Mouse (Mus musculus): Measurements from ENCODE around the gene Hoxc8. TPM values are rescaled to one million over a fixed set of nuclear protein-coding genes. Genes with fewer than 3 reads are reported as not detected.
A peak's percentile ranks its signal among the peaks of the same experiment; 100 is the strongest.

Gene Hoxc8
- polyA plus RNA-seq, 1 experiment from 2014 or later, result 0.03 TPM

DNA sequence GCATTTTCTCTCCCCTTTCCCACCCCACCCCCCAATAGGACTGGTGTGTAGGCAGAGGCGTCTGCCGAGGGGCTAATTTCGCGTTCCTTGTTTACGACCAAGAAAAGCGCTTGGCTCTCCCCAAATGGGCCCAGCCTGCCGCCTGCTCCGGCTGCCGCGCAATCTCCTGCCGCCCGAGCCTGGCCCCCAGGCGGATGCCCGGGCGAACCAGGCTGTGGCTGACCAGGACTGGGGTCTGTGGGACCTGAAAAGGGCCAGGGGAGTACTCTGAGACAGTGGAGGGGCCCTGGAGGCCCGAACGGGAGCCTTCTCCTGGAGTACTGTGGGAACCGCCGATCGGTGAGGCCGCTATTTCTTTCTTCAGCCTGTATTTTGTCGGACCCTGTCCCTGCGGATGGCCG, 10.1 kb downstream of the Hoxc8 start:
- Histone ChIP-seq H3K27me3 (peaks cover 100% of the 10 kb centered on the region), H3K4me3 (replicated peaks) (no peak overlapping the region), H3K4me2 (peak overlapping the region; percentile 10; the same call in 1 of the 2 replicates), H3K9ac (no peak overlapping the region), H3K36me3 (replicated peaks) (no peaks in the 10 kb centered on the region), H3K9me3 (replicated peaks) (no peaks in the 10 kb centered on the region), H3K27ac (replicated peaks) (no peak overlapping the region), H3K4me1 (replicated peaks) (peaks cover 5% of the 10 kb centered on the region)
- ATAC-seq (ENCODE audit: insufficient read depth), result no peak
- 8% methylated on average over 24 of the region's 24 CpGs for WGBS (ENCODE audit: insufficient replicate concordance)

GRCm38 (mm10) chr15:103001370-103001769, 11.0 kb downstream of the Hoxc8 start:
- Histone ChIP-seq H3K9ac (no peak overlapping the region), H3K4me1 (replicated peaks) (peaks cover 5% of the 10 kb centered on the region), H3K4me3 (replicated peaks) (no peak overlapping the region), H3K9me3 (replicated peaks) (no peaks in the 10 kb centered on the region), H3K36me3 (replicated peaks) (no peaks in the 10 kb centered on the region), H3K4me2 (no peak overlapping the region), H3K27ac (replicated peaks) (no peak overlapping the region), H3K27me3 (peaks cover 100% of the 10 kb centered on the region)
- 31% methylated on average over 2 of the region's 2 CpGs for WGBS (ENCODE audit: insufficient replicate concordance)
- no peak for ATAC-seq (ENCODE audit: insufficient read depth)

- Histone ChIP-seq H3K9ac (no peak overlapping the region), H3K27ac (replicated peaks) (no peak overlapping the region), H3K27me3 (peaks cover 100% of the 10 kb centered on the region), H3K4me3 (replicated peaks) (no peak overlapping the region), H3K9me3 (replicated peaks) (no peaks in the 10 kb centered on the region), H3K36me3 (replicated peaks) (no peaks in the 10 kb centered on the region), H3K4me2 (no peak overlapping the region), H3K4me1 (replicated peaks) (peaks cover 5% of the 10 kb centered on the region)
- ATAC-seq (ENCODE audit: insufficient read depth), result no peak
- 30% methylated on average over 4 of the region's 4 CpGs for WGBS (ENCODE audit: insufficient replicate concordance)
Observed at GRCm38 (mm10) chr15:103002156-103002555, 11.7 kb downstream of the Hoxc8 start.

- peaks cover 5% of the 10 kb centered on the region for H3K4me1 ChIP-seq (replicated peaks)
- WGBS (ENCODE audit: insufficient replicate concordance), result 5% methylated on average over 13 of the region's 13 CpGs
- no peak overlapping the region for H3K4me3 ChIP-seq (replicated peaks)
- peaks cover 100% of the 10 kb centered on the region for H3K27me3 ChIP-seq
- no peak for ATAC-seq (ENCODE audit: insufficient read depth)
- no peak overlapping the region for H3K27ac ChIP-seq (replicated peaks)
- H3K36me3 ChIP-seq (replicated peaks), result no peaks in the 10 kb centered on the region
- no peak overlapping the region for H3K9ac ChIP-seq
- H3K9me3 ChIP-seq (replicated peaks), result no peaks in the 10 kb centered on the region
- H3K4me2 ChIP-seq, result no peak overlapping the region
Observed at GRCm38 (mm10) chr15:103002821-103003448, 12.5 kb downstream of the Hoxc8 start.

DNA sequence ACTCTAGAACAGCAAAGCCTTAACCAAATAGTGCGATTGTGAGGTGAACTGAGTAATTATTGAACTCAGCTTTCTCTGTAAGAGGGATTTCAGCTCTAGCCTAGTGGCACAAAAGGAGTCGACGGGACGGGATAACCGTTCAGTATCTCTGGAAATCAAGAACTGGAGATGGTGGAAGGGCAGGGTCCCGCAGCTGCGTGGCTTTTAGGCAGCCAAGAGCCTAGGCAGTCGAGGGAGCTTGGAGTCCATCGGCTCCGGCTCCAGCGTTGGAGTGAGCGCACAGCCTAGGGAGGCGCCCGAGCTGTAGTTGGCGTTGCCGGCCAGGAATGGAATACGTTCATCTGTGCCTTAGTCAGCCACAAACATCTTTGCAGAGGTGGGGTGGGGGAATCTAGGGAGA, 14.9 kb downstream of the Hoxc8 start:
- Histone ChIP-seq H3K36me3 (replicated peaks) (no peaks in the 10 kb centered on the region), H3K9ac (no peak overlapping the region), H3K4me2 (no peak overlapping the region), H3K9me3 (replicated peaks) (no peaks in the 10 kb centered on the region), H3K4me3 (replicated peaks) (no peak overlapping the region), H3K27ac (replicated peaks) (no peak overlapping the region), H3K4me1 (replicated peaks) (no peaks in the 10 kb centered on the region), H3K27me3 (peaks cover 100% of the 10 kb centered on the region)
- no peak for ATAC-seq (ENCODE audit: insufficient read depth)
- 5% methylated on average over 17 of the region's 17 CpGs for WGBS (ENCODE audit: insufficient replicate concordance)

- 14% methylated on average over 5 of the region's 5 CpGs for WGBS (ENCODE audit: insufficient replicate concordance)
- no peaks in the 10 kb centered on the region for H3K9me3 ChIP-seq (replicated peaks)
- H3K36me3 ChIP-seq (replicated peaks), result no peaks in the 10 kb centered on the region
- no peak overlapping the region for H3K27ac ChIP-seq (replicated peaks)
- H3K9ac ChIP-seq, result no peak overlapping the region
- no peak overlapping the region for H3K4me2 ChIP-seq
- no peak for ATAC-seq (ENCODE audit: insufficient read depth)
- H3K27me3 ChIP-seq, result peaks cover 100% of the 10 kb centered on the region
- no peaks in the 10 kb centered on the region for H3K4me1 ChIP-seq (replicated peaks)
- no peak overlapping the region for H3K4me3 ChIP-seq (replicated peaks)
Observed at GRCm38 (mm10) chr15:103005797-103006196, 15.4 kb downstream of the Hoxc8 start.

DNA sequence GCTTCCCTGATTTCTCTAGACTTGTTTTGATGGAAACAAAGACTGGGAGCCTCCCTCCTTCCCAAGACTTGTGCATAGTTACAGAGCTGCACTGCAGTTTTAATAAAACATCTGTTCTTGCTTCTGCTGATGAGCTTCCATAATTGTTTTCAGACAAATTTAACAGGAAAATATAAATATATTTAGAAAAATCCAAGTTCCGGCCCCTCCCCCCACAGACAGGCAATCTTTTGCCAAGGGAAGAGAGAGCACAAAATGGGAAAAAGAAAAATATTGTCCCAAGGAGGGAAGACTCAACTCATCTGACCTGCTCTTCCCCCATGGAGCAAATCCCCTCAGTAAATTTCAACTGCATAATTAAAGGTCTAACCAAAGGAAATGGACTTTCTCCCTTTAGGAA, 15.9 kb downstream of the Hoxc8 start:
- no peaks in the 10 kb centered on the region for H3K4me1 ChIP-seq (replicated peaks)
- no peaks in the 10 kb centered on the region for H3K36me3 ChIP-seq (replicated peaks)
- H3K27me3 ChIP-seq, result peaks cover 100% of the 10 kb centered on the region
- H3K4me3 ChIP-seq (replicated peaks), result no peak overlapping the region
- no peak overlapping the region for H3K9ac ChIP-seq
- H3K27ac ChIP-seq (replicated peaks), result no peak overlapping the region
- H3K9me3 ChIP-seq (replicated peaks), result no peaks in the 10 kb centered on the region
- ATAC-seq (ENCODE audit: insufficient read depth), result no peak
- WGBS (ENCODE audit: insufficient replicate concordance), result 11% methylated on average over 1 of the region's 1 CpGs
- H3K4me2 ChIP-seq, result no peak overlapping the region

DNA sequence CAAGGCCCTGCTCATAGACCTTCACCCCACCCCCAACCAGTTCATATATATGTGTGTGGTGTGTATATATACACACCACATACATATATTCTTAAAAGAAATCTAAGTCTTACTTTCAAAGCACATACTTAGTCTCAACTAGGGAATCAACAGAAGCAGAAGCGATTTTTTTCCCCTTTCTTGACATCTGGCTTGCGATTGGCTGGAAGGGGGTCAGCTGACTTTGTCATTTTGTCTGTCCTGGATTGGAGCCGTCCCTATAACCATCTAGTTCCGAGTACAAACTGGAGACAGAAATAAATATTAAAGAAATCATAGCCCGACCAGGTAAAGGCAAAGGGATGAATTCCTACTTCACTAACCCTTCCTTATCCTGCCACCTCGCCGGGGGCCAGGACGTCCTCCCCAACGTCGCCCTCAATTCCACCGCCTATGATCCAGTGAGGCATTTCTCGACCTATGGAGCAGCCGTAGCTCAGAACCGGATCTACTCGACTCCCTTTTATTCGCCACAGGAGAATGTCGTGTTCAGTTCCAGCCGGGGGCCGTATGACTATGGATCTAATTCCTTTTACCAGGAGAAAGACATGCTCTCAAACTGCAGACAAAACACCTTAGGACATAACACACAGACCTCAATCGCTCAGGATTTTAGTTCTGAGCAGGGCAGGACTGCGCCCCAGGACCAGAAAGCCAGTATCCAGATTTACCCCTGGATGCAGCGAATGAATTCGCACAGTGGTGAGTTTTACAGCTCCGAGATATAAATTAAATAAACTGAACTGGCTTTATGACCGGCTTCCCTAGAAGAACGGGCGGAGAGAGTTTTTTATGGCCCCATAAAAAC, 19.1 kb downstream of the Hoxc8 start:
- Histone ChIP-seq H3K36me3 (replicated peaks) (no peaks in the 10 kb centered on the region), H3K9ac (no peak overlapping the region), H3K9me3 (replicated peaks) (no peaks in the 10 kb centered on the region), H3K4me2 (no peak overlapping the region), H3K4me3 (replicated peaks) (no peak overlapping the region), H3K4me1 (replicated peaks) (no peaks in the 10 kb centered on the region), H3K27me3 (peaks cover 100% of the 10 kb centered on the region), H3K27ac (replicated peaks) (no peak overlapping the region)
- no peak for ATAC-seq (ENCODE audit: insufficient read depth)
- WGBS (ENCODE audit: insufficient replicate concordance), result 3% methylated on average over 27 of the region's 27 CpGs

GRCm38 (mm10) chr15:103010112-103010846, 19.9 kb downstream of the Hoxc8 start:
- WGBS (ENCODE audit: insufficient replicate concordance), result 3% methylated on average over 31 of the region's 31 CpGs
- Histone ChIP-seq H3K4me2 (no peak overlapping the region), H3K4me1 (replicated peaks) (no peaks in the 10 kb centered on the region), H3K9ac (no peak overlapping the region), H3K36me3 (replicated peaks) (no peaks in the 10 kb centered on the region), H3K4me3 (replicated peaks) (no peak overlapping the region), H3K27ac (replicated peaks) (no peak overlapping the region), H3K9me3 (replicated peaks) (no peaks in the 10 kb centered on the region), H3K27me3 (peaks cover 100% of the 10 kb centered on the region)
- no peak for ATAC-seq (ENCODE audit: insufficient read depth)

- Histone ChIP-seq H3K27ac (replicated peaks) (no peak overlapping the region), H3K4me3 (replicated peaks) (no peak overlapping the region)
- ATAC-seq (ENCODE audit: insufficient read depth), result no peak
Observed at GRCm38 (mm10) chr15:103010847-103011555, 20.6 kb downstream of the Hoxc8 start.

More at GRCm38 (mm10) chr15:103010847-103011555, 20.6 kb downstream of the Hoxc8 start:
- peaks cover 100% of the 10 kb centered on the region for H3K27me3 ChIP-seq
- WGBS (ENCODE audit: insufficient replicate concordance), result 4% methylated on average over 28 of the region's 28 CpGs
- H3K36me3 ChIP-seq (replicated peaks), result no peaks in the 10 kb centered on the region
- no peaks in the 10 kb centered on the region for H3K9me3 ChIP-seq (replicated peaks)
- H3K4me1 ChIP-seq (replicated peaks), result no peaks in the 10 kb centered on the region
- H3K9ac ChIP-seq, result no peak overlapping the region
- H3K4me2 ChIP-seq, result no peak overlapping the region
